Mouse (Mus musculus): ENCODE results near the gene AC134908.4. TPM values are rescaled to one million over a fixed set of nuclear protein-coding genes. Genes with fewer than 3 reads are reported as not detected.

Gene AC134908.4
- polyA plus RNA-seq, 1 experiment from 2014 or later = 0.56 TPM

GRCm38 (mm10) chr17:25829558-25830017 is 34.1 kb upstream of the AC134908.4 start:
- Histone ChIP-seq H3K36me3 (peaks cover 42% of the 10 kb centered on the region), H3K27ac (peak overlapping the region; percentile 92), H3K4me3 (peak overlapping the region; percentile 62), H3K9me3 (no peaks in the 10 kb centered on the region), H3K27me3 (no peaks in the 10 kb centered on the region), H3K9ac (peak overlapping the region; percentile 68), H3K4me2 (peak overlapping the region; percentile 66), H3K4me1 (peaks cover 64% of the 10 kb centered on the region)
- WGBS = 40% methylated on average over 8 of the region's 8 CpGs
- ATAC-seq (ENCODE audit: insufficient number of reproducible peaks, low FRiP score, low TSS enrichment, low read depth) = no peak

- Histone ChIP-seq H3K4me3 (peak within 1 kb of the TSS; percentile 62), H3K27me3 (no peaks in the 10 kb centered on the region), H3K9ac (peak within 1 kb of the TSS; percentile 68), H3K36me3 (peaks cover 42% of the 10 kb centered on the region), H3K9me3 (no peaks in the 10 kb centered on the region), H3K27ac (peak within 1 kb of the TSS; percentile 92), H3K4me2 (peak within 1 kb of the TSS; percentile 66), H3K4me1 (peaks cover 64% of the 10 kb centered on the region)
- ATAC-seq (ENCODE audit: insufficient number of reproducible peaks, low FRiP score, low TSS enrichment, low read depth) = no peak
- 2% methylated on average over 32 of the region's 32 CpGs for WGBS
Measured at GRCm38 (mm10) chr17:25828712-25829557, 33.5 kb upstream of the AC134908.4 start, which contains the start of gene Jmjd8. TSS of gene Jmjd8 (plus strand) at chr17:25828867.

GRCm38 (mm10) chr17:25828223-25828594 is 32.8 kb upstream of the AC134908.4 start:
- Histone ChIP-seq H3K4me3 (peak overlapping the region; percentile 62), H3K27me3 (no peaks in the 10 kb centered on the region), H3K36me3 (peaks cover 42% of the 10 kb centered on the region), H3K4me2 (peak overlapping the region; percentile 66), H3K9ac (peak overlapping the region; percentile 68; the same call in 1 of the 2 replicates), H3K9me3 (no peaks in the 10 kb centered on the region), H3K4me1 (peaks cover 65% of the 10 kb centered on the region), H3K27ac (peak overlapping the region; percentile 92)
- ATAC-seq (ENCODE audit: insufficient number of reproducible peaks, low FRiP score, low TSS enrichment, low read depth) = no peak
- WGBS = 81% methylated on average over 8 of the region's 8 CpGs

GRCm38 (mm10) chr17:25827546-25828222 is 32.2 kb upstream of the AC134908.4 start:
- H3K36me3 ChIP-seq = peaks cover 42% of the 10 kb centered on the region
- H3K27me3 ChIP-seq = no peaks in the 10 kb centered on the region
- no peaks in the 10 kb centered on the region for H3K9me3 ChIP-seq
- H3K4me3 ChIP-seq = peak overlapping the region; percentile 62; the same call in 1 of the 2 replicates
- no peak overlapping the region for H3K9ac ChIP-seq
- no peak for ATAC-seq (ENCODE audit: insufficient number of reproducible peaks, low FRiP score, low TSS enrichment, low read depth)
- WGBS = 90% methylated on average over 22 of the region's 22 CpGs
- 0 out of 2 replicates have a peak overlapping the region, but pooled peaks have one; percentile 92 for H3K27ac ChIP-seq
- peaks cover 65% of the 10 kb centered on the region for H3K4me1 ChIP-seq
- H3K4me2 ChIP-seq = 0 out of 2 replicates have a peak overlapping the region, but pooled peaks have one; percentile 66

GRCm38 (mm10) chr17:25827011-25827410 is 31.6 kb upstream of the AC134908.4 start:
- Histone ChIP-seq H3K27ac (no peak overlapping the region), H3K4me3 (no peak overlapping the region), H3K9me3 (no peaks in the 10 kb centered on the region), H3K4me1 (peaks cover 64% of the 10 kb centered on the region), H3K27me3 (peaks cover 1% of the 10 kb centered on the region; the same call in 1 of the 2 replicates), H3K36me3 (peaks cover 42% of the 10 kb centered on the region), H3K4me2 (no peak overlapping the region), H3K9ac (no peak overlapping the region)
- WGBS = 96% methylated on average over 13 of the region's 13 CpGs
- ATAC-seq (ENCODE audit: insufficient number of reproducible peaks, low FRiP score, low TSS enrichment, low read depth) = no peak

GRCm38 (mm10) chr17:25825984-25826570 is 30.6 kb upstream of the AC134908.4 start:
- peaks cover 37% of the 10 kb centered on the region for H3K36me3 ChIP-seq
- H3K27ac ChIP-seq = no peak overlapping the region
- H3K27me3 ChIP-seq = peaks cover 9% of the 10 kb centered on the region
- no peak overlapping the region for H3K9ac ChIP-seq
- WGBS = 95% methylated on average over 27 of the region's 27 CpGs
- peaks cover 54% of the 10 kb centered on the region for H3K4me1 ChIP-seq
- H3K4me2 ChIP-seq = no peak overlapping the region
- no peak for ATAC-seq (ENCODE audit: insufficient number of reproducible peaks, low FRiP score, low TSS enrichment, low read depth)
- no peak overlapping the region for H3K4me3 ChIP-seq
- H3K9me3 ChIP-seq = no peaks in the 10 kb centered on the region

GRCm38 (mm10) chr17:25825311-25825710 is 29.9 kb upstream of the AC134908.4 start:
- Histone ChIP-seq H3K4me2 (no peak overlapping the region), H3K27me3 (peaks cover 15% of the 10 kb centered on the region), H3K36me3 (peaks cover 29% of the 10 kb centered on the region), H3K9ac (no peak overlapping the region), H3K27ac (no peak overlapping the region), H3K4me1 (peaks cover 47% of the 10 kb centered on the region), H3K9me3 (no peaks in the 10 kb centered on the region), H3K4me3 (no peak overlapping the region)
- WGBS = 88% methylated on average over 6 of the region's 6 CpGs
- ATAC-seq (ENCODE audit: insufficient number of reproducible peaks, low FRiP score, low TSS enrichment, low read depth) = no peak

- peaks cover 26% of the 10 kb centered on the region for H3K36me3 ChIP-seq
- 71% methylated on average over 16 of the region's 17 CpGs for WGBS
- H3K4me3 ChIP-seq = peak overlapping the region; percentile 64
- peaks cover 23% of the 10 kb centered on the region for H3K27me3 ChIP-seq
- H3K4me2 ChIP-seq = peak overlapping the region; percentile 89
- no peak for ATAC-seq (ENCODE audit: insufficient number of reproducible peaks, low FRiP score, low TSS enrichment, low read depth)
- H3K9ac ChIP-seq = 0 out of 2 replicates have a peak overlapping the region, but pooled peaks have one; percentile 52
- peaks cover 39% of the 10 kb centered on the region for H3K4me1 ChIP-seq
- H3K27ac ChIP-seq = no peak overlapping the region
- no peaks in the 10 kb centered on the region for H3K9me3 ChIP-seq
Measured at GRCm38 (mm10) chr17:25824362-25825142, 29.1 kb upstream of the AC134908.4 start.

GRCm38 (mm10) chr17:25823452-25823851 is 28.0 kb upstream of the AC134908.4 start, which contains the start of gene Wdr24:
TSS of gene Wdr24 (plus strand) at chr17:25823627.
- no peak for ATAC-seq (ENCODE audit: insufficient number of reproducible peaks, low FRiP score, low TSS enrichment, low read depth)
- Histone ChIP-seq H3K9ac (peak within 1 kb of the TSS; percentile 52), H3K36me3 (peaks cover 26% of the 10 kb centered on the region), H3K4me1 (peaks cover 40% of the 10 kb centered on the region), H3K27ac (peak within 1 kb of the TSS; percentile 74), H3K9me3 (no peaks in the 10 kb centered on the region), H3K4me2 (peak within 1 kb of the TSS; percentile 89), H3K4me3 (peak within 1 kb of the TSS; percentile 64), H3K27me3 (peaks cover 34% of the 10 kb centered on the region)
- WGBS = under 1% methylated on average over 18 of the region's 18 CpGs

- peaks cover 10% of the 10 kb centered on the region for H3K4me1 ChIP-seq
- H3K9ac ChIP-seq = no peak overlapping the region
- H3K9me3 ChIP-seq = no peaks in the 10 kb centered on the region
- H3K36me3 ChIP-seq = no peaks in the 10 kb centered on the region
- H3K4me2 ChIP-seq = peak overlapping the region; percentile 38
- no peak overlapping the region for H3K27ac ChIP-seq
- peaks cover 68% of the 10 kb centered on the region for H3K27me3 ChIP-seq
- H3K4me3 ChIP-seq = peak overlapping the region; percentile 19
- WGBS = 7% methylated on average over 46 of the region's 46 CpGs
- peak; percentile 38; the same call in 1 of the 2 replicates for ATAC-seq (ENCODE audit: insufficient number of reproducible peaks, low FRiP score, low TSS enrichment, low read depth)
Measured at GRCm38 (mm10) chr17:25818851-25819780, 23.7 kb upstream of the AC134908.4 start.

Data from limb, embryonic 15.5 days (tissue).